Mouse (Mus musculus) forebrain, postnatal 0 days (tissue): Measurements from ENCODE around the gene Slc3a1. TPM values are rescaled to one million over a fixed set of nuclear protein-coding genes. Genes with fewer than 3 reads are reported as not detected.

ENCODE experiments used
- ATAC-seq: fragments of 200-750 bp; cut with Nextera tagmentation; 2 replicates; pipeline ENCODE4 v1.8.0; 2017; ENCODE audit warnings: mild to moderate bottlenecking, moderate library complexity
- DNase-seq: peaks from one replicate; pipeline ENCODE4 v3.0.0-alpha.2; 2015
- H3K27ac ChIP-seq: fragments of 300-500 bp; sonication (generic); 2 replicates; pipeline ENCODE4 v1.5.1; 2014; ENCODE audit warnings: low read depth, mild to moderate bottlenecking, antibody characterized with exemption, low read length, moderate library complexity, mixed read lengths
- H3K27me3 ChIP-seq: fragments of 300-500 bp; sonication (generic); 2 replicates; pipeline ENCODE4 v1.6.1; 2014; ENCODE audit warnings: mild to moderate bottlenecking, low read length, mixed read lengths; ENCODE audit not compliant: insufficient read depth
- H3K36me3 ChIP-seq: fragments of 300-500 bp; sonication (generic); 2 replicates; pipeline ENCODE4 v1.6.1; 2014; ENCODE audit warnings: mild to moderate bottlenecking, moderate library complexity; ENCODE audit not compliant: insufficient read depth
- H3K4me1 ChIP-seq: fragments of 300-500 bp; sonication (generic); 2 replicates; pipeline ENCODE4 v1.6.1; 2014; ENCODE audit warnings: antibody characterized with exemption; ENCODE audit not compliant: insufficient read depth
- H3K4me2 ChIP-seq: fragments of 300-500 bp; sonication (generic); 2 replicates; pipeline ENCODE4 v1.6.1; 2014; ENCODE audit warnings: low read depth, mild to moderate bottlenecking, moderate library complexity
- H3K4me3 ChIP-seq: fragments of 300-500 bp; sonication (generic); 2 replicates; pipeline ENCODE4 v1.5.1; 2014; ENCODE audit warnings: low read depth, low read length, mixed read lengths
- H3K9ac ChIP-seq: fragments of 300-500 bp; sonication (generic); 2 replicates; pipeline ENCODE4 v1.6.1; 2014; ENCODE audit warnings: mild to moderate bottlenecking
- H3K9me3 ChIP-seq: fragments of 300-500 bp; sonication (generic); 2 replicates; pipeline ENCODE4 v1.6.1; 2016; ENCODE audit warnings: low read length
- CTCF ChIP-seq: sonication (generic); IDR thresholded peaks from 2 replicates; pipeline ENCODE4 v1.5.1; 2016; ENCODE audit warnings: antibody characterized with exemption, control low read depth, low read depth
- WGBS: fragments of 180-500 bp; shearing (Covaris S2); extraction: QIAGEN DNeasy Blood & Tissue Kit; methylation state at CpG from one replicate; pipeline ENCODE4 v1.1.7; 2014; 5-methylcytosine and 5-hydroxymethylcytosine counted together
- polyA plus RNA-seq: library from polyadenylated mRNA; unstranded; fragments of >200 nt; fragmentation: Nextera tagmentation; extraction: Ambion mirVana; gene quantifications from 2 replicates; pipeline ENCODE4 v1.2.1, GENCODE M21; 2015
- total RNA-seq: library from RNA; depleted of rRNA; stranded (reverse); fragments of >200 nt; gene quantifications from 2 replicates; pipeline ENCODE4 v1.2.3, GENCODE M21; 2014

The Slc3a1 gene
- total and polyA plus RNA-seq, 2 experiments from 2014 or later, result 0.08 to 0.19 TPM

- Histone ChIP-seq H3K27me3 (no peaks in the 10 kb centered on the region), H3K36me3 (0 out of 2 replicates have a peak, but pooled peaks cover 4% of the 10 kb centered on the region), H3K27ac (no peak overlapping the region), H3K4me2 (no peak overlapping the region), H3K9me3 (no peaks in the 10 kb centered on the region), H3K4me3 (no peak overlapping the region), H3K4me1 (no peaks in the 10 kb centered on the region), H3K9ac (no peak overlapping the region)
- 78% methylated on average over 1 of the region's 1 CpGs for WGBS
- no peak for ATAC-seq
- no peak for TF ChIP-seq CTCF
- no peak for DNase-seq
Observed at GRCm38 (mm10) chr17:84997639-84998038, 30.5 kb upstream of the Slc3a1 start.

DNA sequence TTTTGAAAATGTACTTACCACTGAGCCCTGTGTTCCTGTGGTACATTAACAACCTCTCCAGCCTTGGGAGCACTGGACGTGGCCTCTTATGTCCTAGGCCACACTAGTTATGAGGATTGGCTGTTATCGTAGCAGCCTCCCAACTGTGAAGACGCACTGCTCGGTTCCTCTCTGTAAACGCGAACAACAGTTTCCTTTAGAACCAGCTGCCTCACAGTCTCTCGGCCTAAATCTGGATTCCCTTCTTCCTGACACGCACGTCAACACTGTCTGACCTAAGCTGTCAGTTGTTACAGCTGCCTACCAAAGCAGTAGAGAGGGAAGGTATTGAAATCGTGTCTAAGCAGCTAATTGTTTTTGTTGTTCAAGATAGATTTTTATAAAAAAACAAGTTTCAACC is 28.5 kb upstream of the Slc3a1 start:
- DNase-seq (no peak), ATAC-seq (no peak)
- H3K4me1 ChIP-seq, result no peaks in the 10 kb centered on the region
- no peak overlapping the region for H3K4me3 ChIP-seq
- 67% methylated on average over 10 of the region's 10 CpGs for WGBS
- no peak overlapping the region for H3K9ac ChIP-seq
- H3K27ac ChIP-seq, result no peak overlapping the region
- no peaks in the 10 kb centered on the region for H3K9me3 ChIP-seq
- TF ChIP-seq CTCF, result no peak
- H3K27me3 ChIP-seq, result no peaks in the 10 kb centered on the region
- H3K4me2 ChIP-seq, result no peak overlapping the region
- 0 out of 2 replicates have a peak, but pooled peaks cover 4% of the 10 kb centered on the region for H3K36me3 ChIP-seq

DNA sequence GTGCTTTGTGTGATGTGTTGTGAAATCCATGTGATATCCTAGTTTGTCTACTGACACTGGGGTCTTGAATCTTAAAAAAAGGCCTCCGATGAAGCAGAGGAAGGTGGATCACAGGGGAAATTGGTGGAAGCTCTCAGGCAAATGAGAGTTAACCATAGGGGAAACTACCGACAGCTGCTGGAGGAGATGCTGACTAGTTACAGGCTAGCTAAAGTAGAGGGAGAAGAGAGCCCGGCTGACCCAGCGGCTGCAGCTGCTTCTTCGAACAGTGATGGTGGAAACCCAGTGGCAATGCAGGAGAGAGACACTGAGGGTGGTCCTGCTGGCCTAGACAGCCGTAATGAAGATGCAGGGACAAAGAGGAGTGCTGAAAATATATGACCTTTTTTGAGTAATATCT is 14.7 kb upstream of the Slc3a1 start:
- no peak for TF ChIP-seq CTCF
- peaks cover 3% of the 10 kb centered on the region; the same call in 1 of the 2 replicates for H3K36me3 ChIP-seq
- H3K4me3 ChIP-seq, result no peak overlapping the region
- H3K9me3 ChIP-seq, result no peaks in the 10 kb centered on the region
- 69% methylated on average over 6 of the region's 6 CpGs for WGBS
- H3K27me3 ChIP-seq, result no peaks in the 10 kb centered on the region
- H3K4me1 ChIP-seq, result no peaks in the 10 kb centered on the region
- ATAC-seq (no peak), DNase-seq (no peak)
- no peak overlapping the region for H3K4me2 ChIP-seq
- no peak overlapping the region for H3K9ac ChIP-seq
- H3K27ac ChIP-seq, result no peak overlapping the region; the same call in 1 of the 2 replicates

GRCm38 (mm10) chr17:85014632-85015031 is 13.5 kb upstream of the Slc3a1 start:
- Histone ChIP-seq H3K36me3 (peaks cover 3% of the 10 kb centered on the region; the same call in 1 of the 2 replicates), H3K4me2 (no peak overlapping the region), H3K27ac (no peak overlapping the region), H3K4me1 (no peaks in the 10 kb centered on the region), H3K4me3 (no peak overlapping the region), H3K9ac (no peak overlapping the region), H3K27me3 (no peaks in the 10 kb centered on the region), H3K9me3 (no peaks in the 10 kb centered on the region)
- no peak for ATAC-seq
- no peak for DNase-seq
- no peak for TF ChIP-seq CTCF
- 90% methylated on average over 3 of the region's 3 CpGs for WGBS

GRCm38 (mm10) chr17:85018344-85018743 is 9.8 kb upstream of the Slc3a1 start:
- Histone ChIP-seq H3K27me3 (no peaks in the 10 kb centered on the region), H3K4me1 (no peaks in the 10 kb centered on the region), H3K9ac (no peak overlapping the region), H3K27ac (no peak overlapping the region), H3K4me2 (no peak overlapping the region), H3K4me3 (no peak overlapping the region), H3K36me3 (no peaks in the 10 kb centered on the region), H3K9me3 (no peaks in the 10 kb centered on the region)
- no peak for TF ChIP-seq CTCF
- DNase-seq (no peak), ATAC-seq (no peak)
- WGBS, result 82% methylated on average over 3 of the region's 3 CpGs

- no peak overlapping the region for H3K9ac ChIP-seq
- no peak overlapping the region for H3K4me3 ChIP-seq
- ATAC-seq, result no peak
- no peaks in the 10 kb centered on the region for H3K9me3 ChIP-seq
- H3K27me3 ChIP-seq, result no peaks in the 10 kb centered on the region
- no peak for DNase-seq
- TF ChIP-seq CTCF, result no peak
- 79% methylated on average over 5 of the region's 5 CpGs for WGBS
- no peaks in the 10 kb centered on the region for H3K36me3 ChIP-seq
- H3K4me1 ChIP-seq, result no peaks in the 10 kb centered on the region
- no peak overlapping the region for H3K4me2 ChIP-seq
- H3K27ac ChIP-seq, result no peak overlapping the region
Observed at GRCm38 (mm10) chr17:85018794-85019193, 9.4 kb upstream of the Slc3a1 start.

DNA sequence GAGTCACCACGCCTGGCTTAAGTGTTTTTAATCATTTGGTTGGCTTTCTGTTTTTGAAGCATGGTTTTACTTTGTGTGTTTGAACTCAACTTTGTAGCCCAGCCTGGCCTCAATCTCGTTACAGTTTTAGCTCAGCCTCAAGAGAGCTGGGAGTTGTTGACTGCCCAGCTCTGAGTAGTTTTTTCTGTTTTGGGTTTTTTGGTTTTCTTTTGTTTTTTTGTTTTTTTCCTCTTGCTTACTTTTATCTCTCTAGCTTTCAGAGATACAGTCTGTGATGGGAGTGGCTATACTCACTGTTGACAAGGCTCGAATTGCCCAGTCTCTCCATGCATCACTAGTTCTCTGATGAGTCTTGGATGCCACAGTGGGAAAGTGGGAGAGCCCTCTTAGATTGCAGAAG is 7.8 kb upstream of the Slc3a1 start:
- H3K27me3 ChIP-seq, result no peaks in the 10 kb centered on the region
- H3K27ac ChIP-seq, result no peak overlapping the region
- H3K4me1 ChIP-seq, result no peaks in the 10 kb centered on the region
- no peak overlapping the region for H3K9ac ChIP-seq
- no peak for ATAC-seq
- 90% methylated on average over 3 of the region's 3 CpGs for WGBS
- TF ChIP-seq CTCF, result no peak
- no peak overlapping the region for H3K4me2 ChIP-seq
- H3K4me3 ChIP-seq, result no peak overlapping the region
- no peaks in the 10 kb centered on the region for H3K36me3 ChIP-seq
- H3K9me3 ChIP-seq, result no peaks in the 10 kb centered on the region
- no peak for DNase-seq
